Mouse (Mus musculus): ENCODE results near the gene Ascl2.
A peak's percentile ranks its signal among the peaks of the same experiment; 100 is the strongest.

Gene Ascl2

GRCm38 (mm10) chr7:142968809-142969511 is at the start of gene Ascl2:
Gene Ascl2, minus strand, starts transcription at chr7:142969264.
- DNase-seq (ENCODE audit: low spot score in 2 of 2): no peak

- no peak for DNase-seq (ENCODE audit: low spot score in 2 of 2)
Measured at GRCm38 (mm10) chr7:143017181-143017580, 48.1 kb upstream of the Ascl2 start.

GRCm38 (mm10) chr7:143016424-143017142 is 47.5 kb upstream of the Ascl2 start:
- no peak for DNase-seq (ENCODE audit: low spot score in 2 of 2)

- no peak for DNase-seq (ENCODE audit: low spot score in 2 of 2)
Measured at GRCm38 (mm10) chr7:143015755-143016423, 46.8 kb upstream of the Ascl2 start.

- DNase-seq (ENCODE audit: low spot score in 2 of 2): no peak
Measured at GRCm38 (mm10) chr7:143014862-143015659, 46.0 kb upstream of the Ascl2 start.

GRCm38 (mm10) chr7:143013420-143014178 is 44.5 kb upstream of the Ascl2 start:
- DNase-seq (ENCODE audit: low spot score in 2 of 2): no peak

GRCm38 (mm10) chr7:143012230-143012875 is 43.3 kb upstream of the Ascl2 start:
- no peak for DNase-seq (ENCODE audit: low spot score in 2 of 2)

- no peak for DNase-seq (ENCODE audit: low spot score in 2 of 2)
Measured at GRCm38 (mm10) chr7:143011226-143011625, 42.2 kb upstream of the Ascl2 start.

GRCm38 (mm10) chr7:143009996-143010395 is 40.9 kb upstream of the Ascl2 start:
- DNase-seq (ENCODE audit: low spot score in 2 of 2): no peak

GRCm38 (mm10) chr7:143008996-143009665 is 40.1 kb upstream of the Ascl2 start:
- no peak for DNase-seq (ENCODE audit: low spot score in 2 of 2)

- no peak for DNase-seq (ENCODE audit: low spot score in 2 of 2)
Measured at GRCm38 (mm10) chr7:143008370-143008926, 39.4 kb upstream of the Ascl2 start.

- DNase-seq (ENCODE audit: low spot score in 2 of 2): peak; percentile 91 to 97
Measured at GRCm38 (mm10) chr7:143007599-143008369, 38.7 kb upstream of the Ascl2 start.

- no peak for DNase-seq (ENCODE audit: low spot score in 2 of 2)
Measured at GRCm38 (mm10) chr7:143006756-143007598, 37.9 kb upstream of the Ascl2 start.

GRCm38 (mm10) chr7:143006097-143006755 is 37.2 kb upstream of the Ascl2 start:
- peak; percentile 42 to 47 for DNase-seq (ENCODE audit: low spot score in 2 of 2)

- DNase-seq (ENCODE audit: low spot score in 2 of 2): peak; percentile 38
Measured at GRCm38 (mm10) chr7:143005344-143006096, 36.5 kb upstream of the Ascl2 start.

GRCm38 (mm10) chr7:143004727-143005343 is 35.8 kb upstream of the Ascl2 start, which contains the start of gene Tspan32:
Gene Tspan32, plus strand, starts transcription at chr7:143005046.
- DNase-seq (ENCODE audit: low spot score in 2 of 2): peak; percentile 42 to 50
